Mouse (Mus musculus) hindbrain, postnatal 0 days (tissue): ENCODE results near the gene Satb1. TPM values are rescaled to one million over a fixed set of nuclear protein-coding genes. Genes with fewer than 3 reads are reported as not detected.

Experiments
- ATAC-seq: fragments of 200-750 bp; cut with Nextera tagmentation; 2 replicates; pipeline ENCODE4 v1.8.0; 2017; ENCODE audit warnings: mild to moderate bottlenecking, moderate TSS enrichment, moderate library complexity
- DNase-seq: peaks from one replicate; pipeline ENCODE4 v3.0.0-alpha.2; 2015; ENCODE audit warnings: low spot score
- H3K27ac ChIP-seq: fragments of 300-500 bp; sonication (generic); 2 replicates; pipeline ENCODE4 v1.5.1; 2014; ENCODE audit warnings: mild to moderate bottlenecking
- H3K27me3 ChIP-seq: fragments of 300-500 bp; sonication (generic); 2 replicates; pipeline ENCODE4 v1.6.1; 2014; ENCODE audit warnings: low read length, mixed read lengths; ENCODE audit not compliant: insufficient read depth
- H3K36me3 ChIP-seq: fragments of 300-500 bp; sonication (generic); 2 replicates; pipeline ENCODE4 v1.6.1; 2014; ENCODE audit warnings: low read length, mixed read lengths; ENCODE audit not compliant: insufficient read depth
- H3K4me1 ChIP-seq: fragments of 300-500 bp; sonication (generic); 2 replicates; pipeline ENCODE4 v1.6.1; 2014; ENCODE audit warnings: antibody characterized with exemption, low read length, mixed read lengths; ENCODE audit not compliant: insufficient read depth
- H3K4me2 ChIP-seq: fragments of 300-500 bp; sonication (generic); 2 replicates; pipeline ENCODE4 v1.6.1; 2014; ENCODE audit warnings: low read depth, mild to moderate bottlenecking, low read length, moderate library complexity, mixed read lengths
- H3K4me3 ChIP-seq: fragments of 300-500 bp; sonication (generic); 2 replicates; pipeline ENCODE4 v1.5.1; 2014; ENCODE audit warnings: low read length
- H3K9ac ChIP-seq: fragments of 300-500 bp; sonication (generic); replicated peaks from 2 replicates; pipeline ENCODE4 v1.6.1; 2014; ENCODE audit warnings: mild to moderate bottlenecking, low read length, moderate library complexity, mixed read lengths
- H3K9me3 ChIP-seq: fragments of 300-500 bp; sonication (generic); 2 replicates; pipeline ENCODE4 v1.6.1; 2016; ENCODE audit warnings: low read length, mixed read lengths
- CTCF ChIP-seq: IDR thresholded peaks from 2 replicates; pipeline ENCODE4 v1.5.1; 2016; ENCODE audit warnings: antibody characterized with exemption, control low read depth, low read depth
- WGBS: fragments of 180-500 bp; shearing (Covaris S2); extraction: QIAGEN DNeasy Blood & Tissue Kit; methylation state at CpG from one replicate; pipeline ENCODE4 v1.1.7; 2014; 5-methylcytosine and 5-hydroxymethylcytosine counted together
- polyA plus RNA-seq: library from polyadenylated mRNA; unstranded; fragments of >200 nt; fragmentation: Nextera tagmentation; extraction: Ambion mirVana; gene quantifications from 2 replicates; pipeline ENCODE4 v1.2.1, GENCODE M21; 2015
- total RNA-seq: library from RNA; depleted of rRNA; stranded (reverse); fragments of >200 nt; gene quantifications from 2 replicates; pipeline ENCODE4 v1.2.3, GENCODE M21; 2014

Satb1 gene
- total and polyA plus RNA-seq, 2 experiments from 2014 or later, result 21.5 to 44.5 TPM

DNA sequence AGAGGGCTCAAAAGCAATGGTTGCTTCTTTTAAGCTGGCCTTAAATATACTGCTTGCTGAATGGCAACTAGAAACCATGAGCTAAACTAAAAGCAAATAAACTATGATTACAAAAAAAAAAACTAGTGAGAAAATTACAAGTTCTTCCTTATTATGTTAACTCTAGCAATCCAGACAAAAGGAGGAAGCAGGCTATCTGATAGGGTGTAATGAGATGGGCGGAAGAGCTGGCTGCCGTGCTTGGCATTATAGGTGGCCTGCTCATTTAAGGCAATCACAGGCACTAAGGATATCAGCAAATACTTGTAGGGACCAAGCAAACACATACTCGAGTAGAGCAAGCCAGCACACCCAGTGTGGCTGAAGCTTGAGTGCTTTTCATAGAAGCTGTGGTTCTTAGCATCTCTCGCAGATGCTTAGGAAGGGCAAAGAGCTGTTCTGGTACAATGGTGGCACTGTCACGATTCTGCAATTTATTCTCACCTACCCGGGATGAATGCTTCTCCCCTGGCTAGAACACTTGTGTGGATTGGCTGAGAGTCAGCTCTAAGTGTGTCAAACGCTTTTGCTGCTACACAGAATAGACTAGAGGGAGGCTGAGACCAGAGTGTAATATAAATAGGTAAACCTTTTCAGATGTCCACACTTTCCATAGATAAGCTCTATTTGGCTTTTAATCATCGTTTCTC, 49.4 kb downstream of the Satb1 start:
- ATAC-seq (no peak), DNase-seq (no peak)
- no peaks in the 10 kb centered on the region for H3K9me3 ChIP-seq
- WGBS, result 78% methylated on average over 8 of the region's 8 CpGs
- H3K4me1 ChIP-seq, result no peaks in the 10 kb centered on the region
- H3K36me3 ChIP-seq, result peaks cover 7% of the 10 kb centered on the region; the same call in 1 of the 2 replicates
- TF ChIP-seq CTCF, result no peak
- H3K4me3 ChIP-seq, result no peak overlapping the region
- no peak overlapping the region for H3K9ac ChIP-seq
- H3K27me3 ChIP-seq, result no peaks in the 10 kb centered on the region
- H3K27ac ChIP-seq, result no peak overlapping the region
- no peak overlapping the region for H3K4me2 ChIP-seq

DNA sequence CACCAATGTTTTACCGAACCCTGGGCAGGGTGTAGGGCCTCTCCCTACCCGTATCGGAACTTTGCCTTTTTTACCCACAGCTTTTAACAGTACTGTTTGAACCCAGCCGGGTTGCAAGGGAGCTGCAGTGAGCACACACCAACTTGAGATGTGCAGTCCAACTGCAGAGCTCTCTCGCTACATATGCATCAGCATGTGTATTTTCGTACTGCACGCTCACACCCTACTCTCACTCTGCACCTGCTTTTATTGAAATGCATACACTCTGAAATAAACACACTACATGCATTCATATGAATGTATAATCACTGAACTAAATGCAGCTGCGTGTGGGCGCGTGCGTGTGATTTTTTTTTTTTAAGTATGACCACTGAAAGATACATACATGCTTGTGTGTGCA, 53.1 kb downstream of the Satb1 start:
- Histone ChIP-seq H3K4me3 (no peak overlapping the region), H3K4me1 (no peaks in the 10 kb centered on the region), H3K4me2 (no peak overlapping the region), H3K9ac (no peak overlapping the region), H3K36me3 (peaks cover 9% of the 10 kb centered on the region; the same call in 1 of the 2 replicates), H3K27me3 (no peaks in the 10 kb centered on the region), H3K9me3 (no peaks in the 10 kb centered on the region), H3K27ac (no peak overlapping the region)
- TF ChIP-seq CTCF, result no peak
- 93% methylated on average over 11 of the region's 11 CpGs for WGBS
- DNase-seq (no peak), ATAC-seq (no peak)

DNA sequence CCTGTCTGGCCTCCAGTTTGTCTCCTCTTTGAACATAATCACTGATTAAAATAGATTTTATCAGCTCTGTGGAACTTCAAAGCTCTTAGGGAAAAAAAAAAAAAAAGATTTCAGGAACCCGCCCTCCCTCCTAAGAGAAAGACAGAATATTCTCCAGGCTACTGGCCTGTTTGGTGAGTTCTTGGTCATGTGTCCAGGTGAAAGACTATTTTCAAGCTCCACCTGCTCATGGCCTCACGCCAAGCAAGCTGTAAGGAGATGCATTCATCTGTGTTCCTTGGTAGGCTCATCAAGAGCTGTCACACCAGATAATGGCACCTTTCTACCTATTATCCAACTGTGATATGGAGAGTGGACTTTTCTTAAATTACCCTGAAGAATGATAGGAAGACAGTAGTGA, 54.1 kb downstream of the Satb1 start:
- no peak overlapping the region for H3K4me2 ChIP-seq
- H3K36me3 ChIP-seq, result 0 out of 2 replicates have a peak, but pooled peaks cover 12% of the 10 kb centered on the region
- no peak overlapping the region for H3K9ac ChIP-seq
- no peak overlapping the region for H3K4me3 ChIP-seq
- no peaks in the 10 kb centered on the region for H3K4me1 ChIP-seq
- TF ChIP-seq CTCF, result no peak
- no peaks in the 10 kb centered on the region for H3K27me3 ChIP-seq
- ATAC-seq, result no peak
- DNase-seq, result no peak
- H3K9me3 ChIP-seq, result no peaks in the 10 kb centered on the region
- 85% methylated on average over 2 of the region's 2 CpGs for WGBS
- H3K27ac ChIP-seq, result no peak overlapping the region

DNA sequence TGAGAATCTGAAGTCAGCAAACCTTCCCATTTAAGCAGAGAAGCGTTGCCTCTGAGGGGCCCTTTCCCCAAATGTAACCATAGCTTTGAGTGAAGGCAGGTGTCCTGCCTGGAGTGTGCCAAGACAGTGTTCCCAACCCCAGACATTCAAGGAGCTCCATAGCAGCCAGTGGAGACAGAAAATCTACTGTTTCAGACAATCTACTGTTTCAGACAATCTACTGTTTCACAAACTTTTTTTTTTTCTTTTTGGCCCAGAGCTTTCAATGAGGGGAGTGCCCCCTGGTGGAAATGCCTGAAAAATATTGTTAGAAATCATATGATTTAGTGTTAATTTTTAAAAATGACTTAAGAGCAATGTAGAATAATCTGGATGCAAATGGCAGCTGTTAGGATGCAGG, 55.3 kb downstream of the Satb1 start:
- no peak overlapping the region for H3K4me2 ChIP-seq
- no peak overlapping the region for H3K4me3 ChIP-seq
- peak; percentile 71 for TF ChIP-seq CTCF
- WGBS, result 91% methylated on average over 1 of the region's 1 CpGs
- H3K27me3 ChIP-seq, result no peaks in the 10 kb centered on the region
- H3K4me1 ChIP-seq, result no peaks in the 10 kb centered on the region
- H3K36me3 ChIP-seq, result 0 out of 2 replicates have a peak, but pooled peaks cover 9% of the 10 kb centered on the region
- DNase-seq (peak; percentile 72), ATAC-seq (no peak)
- H3K9ac ChIP-seq, result no peak overlapping the region
- no peak overlapping the region for H3K27ac ChIP-seq
- no peaks in the 10 kb centered on the region for H3K9me3 ChIP-seq

DNA sequence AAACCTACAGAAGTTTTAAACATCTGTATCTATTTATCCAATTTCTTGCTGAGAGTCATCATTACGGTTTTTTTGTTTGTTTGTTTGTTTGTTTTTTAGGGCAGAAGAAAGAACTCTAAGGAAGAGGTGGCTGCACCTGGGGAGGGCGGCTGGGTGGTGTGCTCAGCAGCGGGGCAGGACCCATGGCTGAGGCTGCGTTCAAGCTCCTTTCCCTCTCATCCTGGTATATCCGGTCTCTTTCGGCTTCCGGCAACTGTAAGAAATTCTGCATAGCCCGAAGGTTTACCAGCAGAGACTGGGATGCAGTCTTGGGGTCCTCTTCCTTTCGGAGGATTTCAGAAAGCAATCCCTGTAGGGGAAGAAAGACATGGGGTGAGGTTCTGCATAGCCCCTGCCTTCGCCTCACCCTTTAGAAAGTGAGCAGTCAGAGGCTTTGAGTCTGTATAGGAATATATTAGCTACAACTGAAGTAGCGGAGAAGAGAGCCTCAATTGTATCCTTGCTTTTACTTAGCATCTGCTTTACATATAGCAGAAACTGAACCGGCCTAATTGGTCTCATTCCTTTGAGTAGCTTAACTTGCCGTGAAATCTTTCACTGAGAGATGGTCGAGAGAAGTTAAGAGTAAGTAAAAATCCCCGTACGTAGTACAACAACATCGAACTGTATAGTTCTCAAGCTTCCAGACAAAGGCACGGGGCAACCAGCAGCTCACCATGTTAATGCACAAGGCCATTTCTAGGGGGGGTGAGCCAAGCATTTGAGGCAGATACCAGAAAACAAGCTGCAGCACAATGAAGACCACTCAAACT, 57.8 kb downstream of the Satb1 start:
- no peaks in the 10 kb centered on the region for H3K27me3 ChIP-seq
- H3K9me3 ChIP-seq, result no peaks in the 10 kb centered on the region
- no peak overlapping the region for H3K9ac ChIP-seq
- no peak overlapping the region for H3K4me3 ChIP-seq
- 59% methylated on average over 18 of the region's 18 CpGs for WGBS
- H3K4me1 ChIP-seq, result no peaks in the 10 kb centered on the region
- ATAC-seq, result no peak
- no peak overlapping the region for H3K27ac ChIP-seq
- TF ChIP-seq CTCF, result no peak
- no peak for DNase-seq
- 0 out of 2 replicates have a peak, but pooled peaks cover 12% of the 10 kb centered on the region for H3K36me3 ChIP-seq
- H3K4me2 ChIP-seq, result no peak overlapping the region

DNA sequence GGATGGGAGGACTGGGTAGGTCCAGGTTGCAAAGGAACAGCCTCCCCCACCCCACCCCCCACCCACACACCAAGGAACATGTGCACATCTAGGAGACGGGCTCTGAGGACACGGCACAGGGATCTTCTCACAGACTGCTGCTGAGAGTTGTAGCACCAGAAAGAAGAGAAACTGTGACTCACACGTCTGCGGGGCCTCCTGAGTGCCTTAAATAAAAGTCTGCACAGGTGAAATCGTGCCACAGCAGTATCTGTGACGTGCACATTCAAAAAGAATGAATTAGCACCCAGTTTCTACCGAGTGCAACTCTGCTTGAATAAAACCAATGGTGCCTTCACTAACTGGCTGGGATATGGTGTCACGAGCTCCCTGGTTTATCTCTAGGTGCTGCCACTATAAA, 69.5 kb downstream of the Satb1 start:
- no peaks in the 10 kb centered on the region for H3K9me3 ChIP-seq
- no peak overlapping the region for H3K27ac ChIP-seq
- TF ChIP-seq CTCF, result no peak
- no peaks in the 10 kb centered on the region for H3K27me3 ChIP-seq
- no peak for ATAC-seq
- H3K4me3 ChIP-seq, result no peak overlapping the region
- no peaks in the 10 kb centered on the region for H3K4me1 ChIP-seq
- no peak for DNase-seq
- H3K36me3 ChIP-seq, result no peaks in the 10 kb centered on the region
- H3K4me2 ChIP-seq, result no peak overlapping the region
- 90% methylated on average over 8 of the region's 8 CpGs for WGBS
- no peak overlapping the region for H3K9ac ChIP-seq

DNA sequence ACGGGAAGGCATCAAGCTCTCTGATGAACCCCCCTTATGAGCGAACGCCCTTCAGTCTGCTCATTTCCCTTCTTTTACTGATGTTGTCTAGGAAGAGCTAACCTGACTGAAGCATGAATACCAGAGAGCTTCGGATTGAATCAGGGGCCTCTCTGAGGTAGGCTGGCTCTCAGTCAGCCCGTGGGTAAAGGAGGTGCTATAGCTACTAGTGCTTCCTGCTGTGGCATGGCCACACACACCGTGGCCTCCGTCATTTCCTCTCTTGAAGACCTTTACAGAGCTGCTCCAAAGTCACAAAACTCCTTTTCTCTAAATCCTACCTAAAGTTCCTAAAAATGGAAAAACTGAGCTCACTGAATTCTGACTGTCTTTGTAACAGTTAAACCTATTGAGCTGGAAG, 70.6 kb downstream of the Satb1 start:
- DNase-seq (no peak), ATAC-seq (no peak)
- H3K9ac ChIP-seq, result no peak overlapping the region
- WGBS, result 82% methylated on average over 7 of the region's 7 CpGs
- H3K36me3 ChIP-seq, result no peaks in the 10 kb centered on the region
- no peaks in the 10 kb centered on the region for H3K4me1 ChIP-seq
- TF ChIP-seq CTCF, result no peak
- no peaks in the 10 kb centered on the region for H3K27me3 ChIP-seq
- H3K27ac ChIP-seq, result no peak overlapping the region
- H3K9me3 ChIP-seq, result no peaks in the 10 kb centered on the region
- H3K4me3 ChIP-seq, result no peak overlapping the region
- no peak overlapping the region for H3K4me2 ChIP-seq
